Mouse (Mus musculus): ENCODE measurements at regions not wholly inside any gene's neighbourhood (a gene's known extent, or its start where the extent isn't known, plus 50 kb on each side); places are given as distances from the start of the nearest gene placed in this dataset.

DNA sequence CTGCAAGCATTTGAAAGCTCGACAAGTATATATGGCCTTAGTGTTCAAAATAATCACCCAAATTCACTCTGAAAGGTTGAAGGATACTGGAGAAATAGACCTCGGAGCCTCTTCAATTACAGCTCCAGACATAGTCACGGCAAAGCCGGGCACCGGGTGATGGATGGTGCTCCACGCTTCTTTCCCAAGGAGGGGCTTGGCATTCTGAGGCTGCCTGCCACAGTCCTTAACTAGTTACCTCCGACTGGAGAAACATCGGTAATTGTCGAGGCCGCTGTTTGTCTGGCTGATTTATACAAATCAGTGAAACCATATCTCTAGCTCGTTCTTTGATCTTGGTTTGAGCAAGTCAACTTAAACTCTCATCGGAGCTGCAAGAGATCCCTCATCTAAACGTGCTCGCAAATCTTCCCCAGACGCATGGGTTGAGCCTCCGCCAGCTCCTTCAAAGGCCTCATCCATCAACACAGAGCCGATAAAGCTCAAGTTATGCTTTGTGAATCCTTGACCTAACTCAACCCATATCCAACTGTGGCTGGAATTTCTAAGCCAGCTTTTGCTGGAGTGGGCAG lies 145.4 kb upstream of the Stx16 start:
- no peak for DNase-seq (ENCODE audit: extremely low spot score)

DNA sequence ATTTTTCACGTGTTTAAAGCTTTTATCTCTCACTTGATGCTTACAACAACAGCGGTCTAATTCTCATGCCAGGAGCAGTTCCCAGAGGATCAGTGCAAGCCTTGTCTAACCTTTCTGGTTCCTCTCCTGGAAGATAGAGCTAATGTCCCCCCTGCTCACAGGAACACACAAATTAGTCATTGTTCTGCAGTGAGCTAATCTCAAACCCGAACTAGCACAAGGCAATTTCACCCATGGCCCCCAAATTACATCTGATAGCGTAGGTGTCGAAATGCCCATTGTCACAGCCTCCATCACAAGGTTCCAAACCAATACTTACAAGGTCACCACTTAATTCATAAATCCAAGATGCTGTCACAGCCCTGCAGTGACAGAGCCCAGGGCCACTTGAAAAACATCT lies 140.4 kb upstream of the Stx16 start:
- DNase-seq (ENCODE audit: extremely low spot score) = no peak

DNA sequence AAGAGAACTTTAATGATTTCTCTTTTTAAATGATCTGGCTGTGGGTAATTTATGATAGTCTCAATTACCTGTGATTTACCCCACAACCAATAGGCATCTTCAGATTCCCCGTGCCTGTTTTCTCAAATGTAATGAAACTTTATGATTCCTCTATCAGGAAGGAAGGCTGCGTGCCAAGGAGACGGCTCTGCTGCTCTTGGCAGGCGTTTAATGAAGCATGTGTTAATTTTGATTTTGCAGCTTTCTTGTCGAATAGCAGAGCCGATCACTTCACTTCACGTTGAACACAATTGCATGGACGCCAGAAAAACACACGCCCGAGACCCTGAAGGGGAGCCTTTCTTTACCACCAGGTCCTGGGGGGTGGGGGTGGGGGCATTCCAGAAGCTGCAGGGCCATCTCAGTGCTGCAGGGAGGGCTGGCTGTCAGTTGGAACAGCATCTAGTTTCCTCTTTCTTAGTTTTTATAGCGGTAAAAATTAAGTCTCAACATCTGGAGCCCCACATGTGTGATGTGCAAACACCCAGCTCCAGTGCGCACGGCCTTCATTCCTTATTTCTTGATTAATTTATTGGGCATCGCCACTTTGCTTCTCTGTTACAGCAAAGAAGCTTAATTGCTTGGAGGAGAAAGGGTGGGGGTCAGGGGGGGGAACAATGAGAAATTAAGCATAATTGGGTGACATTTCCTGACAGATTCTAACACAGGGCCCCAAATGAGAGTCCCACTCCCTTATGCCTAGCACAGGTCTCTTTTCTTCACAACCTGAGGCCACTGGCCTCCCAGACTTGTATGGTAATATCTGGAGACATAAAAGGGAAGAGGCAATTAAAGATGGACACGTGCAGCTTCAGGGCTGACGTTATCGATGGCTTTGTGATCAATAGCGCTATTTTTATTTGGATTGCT lies 138.3 kb upstream of the Stx16 start:
- DNase-seq (ENCODE audit: extremely low spot score) = peak; percentile 4

DNA sequence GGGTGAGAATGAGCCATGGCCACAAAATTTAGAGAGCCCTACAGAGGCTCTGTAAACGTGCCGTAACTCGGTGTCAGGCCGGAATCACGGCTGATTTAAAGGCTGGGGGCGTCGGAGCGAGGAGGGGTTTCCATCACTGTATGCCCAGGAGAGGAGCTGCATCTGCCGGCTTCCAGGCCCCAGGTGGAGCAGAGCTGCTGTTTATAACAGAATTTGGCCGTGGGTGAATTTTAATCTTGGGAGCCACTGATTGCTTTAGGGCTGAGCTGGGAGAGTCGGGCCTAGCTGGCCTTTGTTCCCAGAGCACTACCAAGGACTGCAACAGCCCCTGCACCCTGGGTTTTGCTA lies 137.7 kb upstream of the Stx16 start:
- peak; percentile 4 for DNase-seq (ENCODE audit: extremely low spot score)

DNA sequence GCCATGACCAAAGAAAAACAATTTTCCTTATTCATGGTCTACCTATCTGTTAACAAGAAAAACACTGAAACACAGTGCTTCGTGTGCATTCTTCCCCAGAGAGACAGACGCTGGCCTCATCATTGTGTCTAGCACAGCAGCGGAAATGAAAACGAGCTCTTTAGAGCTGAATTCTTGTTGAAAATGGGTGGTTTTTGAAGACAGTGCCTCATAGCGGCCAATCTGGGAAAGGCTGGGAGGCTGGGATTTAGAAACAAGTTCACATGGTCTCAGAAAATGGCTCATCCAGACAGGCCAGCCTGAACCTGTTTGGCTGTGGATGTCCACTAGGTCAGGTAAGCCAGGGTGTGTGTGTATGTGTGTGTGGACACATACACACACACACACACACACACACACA lies 130.7 kb upstream of the Stx16 start:
- no peak for DNase-seq (ENCODE audit: extremely low spot score)

DNA sequence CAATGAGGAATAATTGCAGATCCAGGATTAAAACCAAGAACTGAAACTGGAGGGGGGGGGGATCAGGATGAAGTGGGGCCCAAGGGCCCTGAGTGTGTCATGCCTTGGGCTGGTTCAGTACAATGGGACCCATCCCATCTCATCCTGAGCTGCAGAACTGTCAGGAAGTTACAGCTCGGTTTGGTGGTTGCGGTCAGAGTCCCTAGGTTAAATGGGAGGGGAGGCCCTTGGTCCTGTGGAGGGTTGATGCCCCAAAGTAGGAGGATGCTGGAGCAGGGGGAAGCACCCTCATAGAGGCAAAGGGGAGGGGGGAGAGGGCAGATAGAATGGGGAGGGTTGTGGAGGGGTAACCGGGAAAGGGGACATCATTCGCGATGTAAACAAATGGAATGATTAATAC lies 127.5 kb upstream of the Stx16 start:
- DNase-seq (ENCODE audit: extremely low spot score) = no peak

DNA sequence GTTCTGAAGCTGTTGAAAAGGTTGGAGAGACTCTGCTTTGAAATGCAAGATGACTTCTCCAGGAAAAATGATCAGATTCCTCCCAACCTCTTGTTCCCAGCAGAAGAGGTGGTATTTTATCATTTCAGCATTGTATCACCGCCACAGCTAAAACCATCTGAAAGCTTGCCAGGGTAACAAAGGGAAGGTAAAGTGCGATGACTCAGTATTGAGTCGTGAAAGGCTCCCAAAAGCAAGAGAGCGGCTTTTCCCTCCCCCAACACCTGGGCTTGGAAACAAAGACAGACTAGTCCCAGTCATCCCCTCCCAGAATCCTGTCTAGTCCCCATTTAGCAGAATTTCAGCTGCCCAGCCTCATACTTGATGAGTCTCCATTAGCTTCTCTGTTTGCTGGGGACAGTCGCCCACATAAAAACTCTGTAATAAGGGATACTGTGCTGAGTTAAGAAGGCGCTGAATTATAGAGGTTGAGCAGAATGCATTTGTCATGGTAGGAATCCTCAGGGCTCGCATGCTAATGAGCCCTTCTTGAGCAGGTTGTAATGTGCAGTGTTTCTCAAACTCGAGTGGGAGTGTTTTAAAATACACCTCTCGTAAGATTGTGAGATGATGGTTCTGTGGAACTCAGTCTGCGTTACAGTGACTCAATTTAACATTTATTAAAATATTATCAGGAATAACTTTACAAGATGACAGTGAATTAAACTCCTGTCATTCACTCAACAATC lies 125.8 kb upstream of the Stx16 start:
- peak; percentile 5 for DNase-seq (ENCODE audit: extremely low spot score)

DNA sequence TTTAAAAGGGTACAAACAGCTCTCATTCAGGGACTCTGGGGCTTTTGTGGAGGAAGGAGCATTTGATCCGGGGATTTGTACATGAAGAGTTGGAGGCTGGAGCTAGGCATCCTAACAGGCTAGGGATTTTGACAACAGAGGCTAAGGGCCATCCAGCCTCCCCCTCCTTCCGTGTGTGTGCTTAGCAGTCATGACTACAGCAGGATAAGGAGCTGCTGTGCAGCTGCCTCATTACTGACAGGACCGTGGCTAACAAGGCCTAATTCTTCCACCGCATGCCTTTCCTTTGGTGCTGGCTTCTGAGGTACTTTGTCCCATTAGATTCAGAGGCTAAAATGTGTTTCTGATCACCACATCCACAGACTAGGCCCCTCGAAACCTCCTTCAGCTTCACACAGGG lies 110.0 kb upstream of the Stx16 start:
- DNase-seq (ENCODE audit: extremely low spot score) = no peak

DNA sequence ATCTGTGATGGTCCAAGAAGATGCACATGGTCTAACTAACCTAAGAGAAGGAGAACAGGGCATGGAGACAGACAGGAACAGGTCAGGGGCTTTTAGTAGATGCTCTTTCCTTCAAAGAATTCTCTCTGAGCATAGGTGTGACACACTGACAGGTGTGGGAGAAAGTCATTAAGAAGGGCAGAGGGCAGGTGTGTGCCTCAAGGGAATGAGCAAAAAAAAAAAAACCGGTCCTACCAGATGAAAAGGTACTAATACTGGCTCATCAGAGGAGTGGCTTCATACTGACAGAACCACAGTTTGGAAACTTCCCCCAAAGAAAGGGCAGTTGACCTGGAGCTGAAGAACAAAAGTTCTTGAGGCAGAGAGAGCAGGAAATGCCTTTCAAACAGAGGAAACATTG lies 105.3 kb upstream of the Stx16 start:
- DNase-seq (ENCODE audit: extremely low spot score) = no peak

DNA sequence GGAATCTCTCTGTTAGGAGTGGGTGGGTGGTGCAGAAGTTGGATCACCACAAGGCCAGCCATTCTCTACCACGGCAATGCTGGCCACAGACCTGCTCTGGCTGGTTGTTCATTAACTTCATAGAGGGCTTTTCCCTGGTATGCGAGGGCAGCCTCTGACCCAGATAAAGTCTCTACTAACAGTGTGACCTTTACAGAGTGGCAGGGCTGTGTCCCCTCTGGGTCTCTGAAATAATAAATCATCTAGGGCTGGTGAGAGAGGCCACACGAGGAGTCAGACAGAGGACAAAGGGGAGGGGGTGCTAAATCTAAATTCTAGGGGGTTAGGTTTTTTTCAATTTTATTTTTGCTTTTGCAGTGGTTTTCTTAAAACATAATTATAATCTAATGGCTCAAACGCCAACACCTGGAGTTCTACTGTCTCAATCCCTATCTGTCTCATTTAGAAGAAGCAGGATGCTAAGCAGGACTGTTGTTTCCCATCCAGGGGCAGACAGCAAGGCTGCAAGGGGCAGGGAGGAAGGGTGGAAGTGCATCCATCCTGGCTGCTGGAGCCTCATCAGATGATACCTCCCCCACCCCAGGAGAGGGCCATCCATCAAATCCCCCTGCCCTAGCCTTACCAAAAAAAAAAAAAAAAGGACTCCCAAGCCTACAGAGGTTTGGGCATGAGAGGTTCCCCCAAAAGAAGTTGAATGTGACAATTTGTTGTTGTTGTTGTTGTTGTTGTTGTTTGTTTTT lies 99.6 kb upstream of the Stx16 start:
- peak; percentile 59 for DNase-seq (ENCODE audit: extremely low spot score)

DNA sequence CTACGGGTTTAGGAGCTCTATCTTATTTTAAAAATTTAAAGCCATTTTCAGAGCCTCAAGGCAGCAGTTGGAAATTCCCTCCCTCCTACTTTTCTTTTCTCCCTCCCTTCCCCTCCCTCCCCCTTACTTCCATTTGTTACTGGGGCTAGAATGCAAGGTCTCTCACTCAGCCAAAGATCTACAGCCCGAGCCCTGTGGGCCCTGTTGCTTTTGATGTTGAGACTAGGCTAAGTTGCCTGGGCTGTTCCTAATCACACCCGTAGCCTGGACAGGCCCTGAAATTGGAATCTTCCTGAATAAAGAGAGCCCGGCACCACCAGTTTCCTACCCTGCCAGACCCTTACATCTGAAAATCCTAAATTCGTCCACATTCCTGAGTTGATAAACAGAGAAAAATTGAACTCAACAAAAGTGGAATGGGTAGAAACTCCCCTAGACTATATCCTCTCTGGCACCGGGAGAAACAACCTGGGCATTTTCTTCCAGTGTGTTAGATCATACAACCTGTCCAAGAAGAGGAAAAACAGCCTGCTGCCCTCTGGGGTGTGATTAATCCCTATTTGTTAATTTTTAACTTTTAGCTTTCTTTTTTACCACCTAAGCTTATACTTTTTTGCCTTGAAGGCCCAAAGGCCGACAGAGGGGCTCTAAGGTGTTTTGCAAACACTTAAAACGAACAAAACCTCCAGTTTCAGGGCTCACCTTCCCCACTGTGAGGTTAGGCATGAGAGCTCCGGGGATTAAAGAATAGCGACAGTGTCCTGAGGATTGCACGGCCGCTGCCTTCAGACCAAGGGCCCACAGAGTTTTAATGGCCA lies 98.7 kb upstream of the Stx16 start:
- DNase-seq (ENCODE audit: extremely low spot score) = peak; percentile 53

DNA sequence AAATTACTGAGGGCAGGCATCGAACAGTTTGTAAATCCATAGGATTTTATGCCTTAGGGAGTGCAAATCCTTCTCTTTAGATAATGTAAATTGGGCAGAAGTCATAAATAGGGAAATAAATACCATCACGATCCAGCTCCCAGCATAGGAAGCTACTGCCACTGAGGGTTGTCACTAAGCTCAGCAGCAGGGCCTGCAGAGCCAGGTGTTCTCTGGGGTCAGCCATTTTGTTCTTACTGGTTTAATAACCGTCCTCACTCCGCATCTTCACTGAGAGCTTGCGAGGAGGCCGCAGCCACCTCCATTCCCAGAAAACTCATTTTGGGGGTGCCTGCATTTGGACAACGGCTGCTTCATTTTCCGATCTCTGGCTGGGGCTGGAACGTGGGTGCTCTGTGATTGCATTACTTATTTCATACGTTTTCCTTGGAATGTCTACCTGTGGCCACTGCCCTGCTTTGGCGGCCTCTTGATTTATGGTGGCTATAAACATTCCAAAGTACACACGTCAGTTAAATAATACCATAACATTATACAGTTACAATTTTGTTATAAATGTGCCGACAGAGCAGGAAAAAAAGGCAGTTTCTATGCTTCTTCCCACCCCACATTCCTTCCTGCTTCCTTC lies 97.9 kb upstream of the Stx16 start:
- DNase-seq (ENCODE audit: extremely low spot score) = no peak

DNA sequence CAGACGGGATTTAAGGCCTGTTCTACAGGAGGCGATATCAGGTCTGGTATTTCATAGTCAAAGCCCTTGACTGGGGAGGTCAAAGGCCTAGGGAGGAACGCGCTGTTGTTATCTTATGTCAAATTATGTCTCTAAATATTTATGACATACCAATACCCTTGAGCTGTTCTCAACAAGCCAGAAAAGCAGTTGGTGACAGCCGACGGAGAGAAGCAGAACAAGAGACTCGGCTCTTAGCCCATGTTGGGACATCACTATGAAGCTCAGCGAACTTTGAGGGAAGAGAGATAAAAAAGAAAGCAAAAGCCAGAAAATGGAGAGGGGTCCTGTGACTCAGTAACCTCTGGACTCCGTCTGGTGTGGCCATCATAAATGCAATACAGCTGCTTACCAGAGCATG lies 95.1 kb upstream of the Stx16 start:
- DNase-seq (ENCODE audit: extremely low spot score) = no peak

DNA sequence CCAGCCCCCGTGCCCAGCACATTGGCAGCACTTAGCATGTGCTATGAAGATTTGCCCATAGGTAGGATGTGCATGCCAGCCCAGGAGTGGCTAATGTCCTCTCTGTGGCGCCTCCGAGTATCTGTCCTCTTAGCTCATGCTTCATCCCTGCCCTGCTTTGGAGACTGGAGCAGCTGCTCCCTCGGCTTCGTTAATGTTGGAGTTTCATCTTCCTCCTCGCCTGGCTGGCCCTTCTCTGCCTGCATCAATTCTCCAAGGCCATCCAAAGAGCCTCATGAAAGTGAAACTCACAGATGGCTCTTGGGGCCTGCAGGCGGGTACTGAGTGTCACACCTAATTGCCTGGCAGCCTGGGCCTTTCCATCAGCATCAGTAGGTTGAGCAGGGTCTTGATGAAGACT lies 88.6 kb upstream of the Stx16 start:
- no peak for DNase-seq (ENCODE audit: extremely low spot score)

DNA sequence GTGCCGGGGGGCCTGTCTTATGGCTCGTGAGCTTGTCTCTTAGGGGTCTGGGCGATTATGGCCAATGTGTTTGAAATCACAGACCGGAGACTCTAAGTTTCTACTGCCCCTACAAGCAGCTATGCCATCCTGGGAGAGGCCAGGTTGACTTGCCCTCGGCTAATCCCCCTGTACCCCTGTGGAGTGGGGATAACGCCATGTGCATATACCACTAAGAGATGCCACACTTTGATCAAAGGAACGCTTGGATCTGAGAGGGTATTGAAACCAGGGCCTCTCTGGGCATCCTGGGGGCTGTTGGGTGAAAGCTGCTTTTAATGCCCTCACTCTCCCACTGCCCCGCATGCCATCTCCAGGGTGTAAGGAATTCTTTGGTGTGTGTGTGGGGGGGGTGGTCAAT lies 88.2 kb upstream of the Stx16 start:
- no peak for DNase-seq (ENCODE audit: extremely low spot score)

DNA sequence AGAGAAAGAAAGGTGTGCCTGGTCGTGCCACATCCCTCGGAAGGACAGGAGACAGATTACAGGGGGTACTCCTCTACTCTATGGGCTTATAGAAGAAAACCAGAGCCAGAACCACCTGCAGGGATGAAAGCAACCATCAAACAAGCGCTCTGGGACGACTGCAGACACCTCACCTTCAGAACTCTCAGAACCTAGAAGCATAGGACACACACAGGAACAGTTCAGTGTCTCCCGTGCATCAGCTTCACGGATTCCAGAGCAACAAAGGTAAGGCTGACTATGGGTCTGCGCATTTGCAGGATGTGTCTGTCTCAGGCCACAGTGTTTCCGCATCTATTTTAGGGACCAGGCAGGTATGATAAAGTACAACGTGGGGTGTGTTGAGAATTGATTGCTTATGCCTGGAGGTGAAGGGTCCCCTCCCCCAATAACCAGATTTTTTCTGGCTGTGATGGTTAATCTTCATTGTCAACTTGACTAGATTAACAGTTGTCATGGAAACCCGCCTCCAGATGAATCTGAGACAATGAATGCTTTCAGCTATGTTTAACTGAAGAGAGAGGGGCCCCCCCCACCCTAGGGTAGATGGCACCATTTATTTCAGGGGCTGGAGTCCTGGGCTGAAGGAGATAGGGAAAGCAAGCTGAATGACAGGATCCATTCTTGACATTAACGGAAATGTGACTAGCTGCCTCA lies 87.3 kb upstream of the Stx16 start:
- no peak for DNase-seq (ENCODE audit: extremely low spot score)

DNA sequence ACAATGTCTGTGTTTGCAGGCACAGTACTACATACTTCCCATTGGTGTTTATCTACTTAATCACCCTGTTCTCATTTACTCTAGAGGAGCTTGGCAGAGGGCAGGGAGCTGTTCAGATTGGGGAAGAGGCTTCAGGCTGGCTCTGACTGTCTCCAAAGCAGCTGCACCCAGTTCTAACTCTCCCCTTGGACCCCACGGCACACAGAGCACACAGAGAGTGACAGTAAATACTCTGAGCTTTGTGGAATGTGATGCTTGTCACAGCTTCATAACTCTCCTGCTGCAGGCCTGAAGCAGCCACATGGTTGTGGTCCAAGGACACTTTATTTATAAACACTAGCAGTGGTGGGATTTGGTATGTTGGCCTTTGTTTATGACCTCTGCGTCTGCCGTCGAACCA lies 85.4 kb upstream of the Stx16 start:
- no peak for DNase-seq (ENCODE audit: extremely low spot score)

DNA sequence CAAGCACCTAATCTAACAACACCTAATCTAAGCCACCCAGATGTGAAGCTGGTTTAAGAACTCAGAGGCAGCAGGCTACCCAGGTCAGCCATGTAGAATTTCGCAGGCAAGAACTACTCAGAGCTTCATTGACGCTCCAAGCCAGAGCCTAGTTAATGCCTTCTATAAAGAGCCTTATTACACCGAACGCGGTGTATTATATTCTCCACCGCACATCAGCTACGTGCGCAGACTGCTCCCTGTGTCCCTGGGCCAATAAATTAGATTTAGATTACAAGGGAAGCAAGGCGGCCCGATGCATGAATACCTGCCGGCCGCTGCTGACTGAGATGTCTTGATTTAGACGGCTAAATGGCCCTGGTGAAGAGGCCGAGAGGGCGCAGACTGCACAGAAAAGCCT lies 84.7 kb upstream of the Stx16 start:
- DNase-seq (ENCODE audit: extremely low spot score) = no peak

DNA sequence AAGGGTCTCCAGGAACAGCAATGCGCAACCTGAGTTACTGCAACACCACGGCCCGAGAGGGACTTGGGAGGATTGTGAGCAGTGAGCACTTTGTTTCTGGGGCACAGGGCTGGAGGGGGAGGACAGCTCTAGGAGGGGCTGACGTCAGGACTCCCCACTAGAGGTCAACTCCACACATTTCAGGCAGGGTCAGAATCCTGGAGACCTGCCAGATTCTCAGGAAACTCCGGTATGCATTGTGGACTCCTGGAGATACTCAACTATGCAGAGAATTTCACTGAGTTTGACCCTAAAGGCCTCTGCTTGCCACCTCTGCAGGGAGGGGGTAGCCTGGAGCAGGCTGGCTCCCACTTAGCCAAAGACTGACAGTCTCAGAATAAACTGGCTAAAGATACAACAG lies 84.1 kb upstream of the Stx16 start:
- DNase-seq (ENCODE audit: extremely low spot score) = peak; percentile 55

DNA sequence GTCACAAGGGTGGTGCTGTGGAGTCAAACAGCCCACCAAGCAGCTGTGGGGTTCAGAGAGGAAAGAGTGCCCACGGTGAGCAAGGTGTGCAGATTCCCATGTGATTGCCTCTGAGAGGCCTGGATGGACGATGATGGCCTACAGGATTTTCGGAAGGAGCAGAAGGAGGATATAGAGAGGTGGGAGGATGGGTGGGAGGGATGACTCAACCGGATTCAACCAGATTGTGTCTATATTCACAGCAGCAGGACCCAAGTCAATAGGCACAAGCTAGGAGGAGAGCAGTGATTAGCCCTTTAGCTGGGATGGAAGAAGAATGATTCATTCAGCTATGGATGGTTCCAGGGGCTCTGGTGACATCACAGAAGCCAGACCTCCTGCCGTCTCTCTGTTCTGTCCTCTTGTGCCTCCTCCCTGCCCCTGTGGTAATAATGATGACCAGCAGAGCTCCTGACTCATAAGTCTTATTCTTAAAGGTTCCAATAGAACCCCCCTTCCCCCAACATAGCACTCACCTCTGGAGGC lies 82.6 kb upstream of the Stx16 start:
- DNase-seq (ENCODE audit: extremely low spot score) = no peak
